Mouse (Mus musculus) liver, embryonic 11.5 days (tissue): ENCODE results near the gene Edem3. TPM values are rescaled to one million over a fixed set of nuclear protein-coding genes. Genes with fewer than 3 reads are reported as not detected.
A peak's percentile ranks its signal among the peaks of the same experiment; 100 is the strongest.

Source experiments
- ATAC-seq: fragments of 200-750 bp; cut with Nextera tagmentation; replicated peaks from 2 replicates; pipeline ENCODE4 v1.8.0; 2017; ENCODE audit warnings: moderate number of reproducible peaks, mild to moderate bottlenecking, moderate TSS enrichment, moderate library complexity; ENCODE audit not compliant: low FRiP score
- DNase-seq: peaks from one replicate; pipeline ENCODE4 v3.0.0-alpha.2; 2017; ENCODE audit warnings: low spot score
- H3K27ac ChIP-seq: fragments of 300-500 bp; sonication (generic); 2 replicates; pipeline ENCODE4 v1.5.1; 2014; ENCODE audit warnings: mild to moderate bottlenecking, low read depth, low read length, control low read depth
- H3K27me3 ChIP-seq: fragments of 300-500 bp; sonication (generic); replicated peaks from 2 replicates; pipeline ENCODE4 v1.6.1; 2014; ENCODE audit warnings: low read length, mixed read lengths; ENCODE audit not compliant: control insufficient read depth, insufficient read depth
- H3K36me3 ChIP-seq: fragments of 300-500 bp; sonication (generic); 2 replicates; pipeline ENCODE4 v1.6.1; 2014; ENCODE audit warnings: mild to moderate bottlenecking, low read length, moderate library complexity, mixed read lengths; ENCODE audit not compliant: control insufficient read depth, insufficient read depth
- H3K4me1 ChIP-seq: fragments of 300-500 bp; sonication (generic); replicated peaks from 2 replicates; pipeline ENCODE4 v1.6.1; 2014; ENCODE audit warnings: low read length, mixed read lengths; ENCODE audit not compliant: control insufficient read depth, insufficient read depth
- H3K4me2 ChIP-seq: fragments of 300-500 bp; sonication (generic); 2 replicates; pipeline ENCODE4 v1.6.1; 2014; ENCODE audit warnings: mild to moderate bottlenecking, control low read depth, moderate library complexity
- H3K4me3 ChIP-seq: fragments of 300-500 bp; sonication (generic); 2 replicates; pipeline ENCODE4 v1.5.1; 2014; ENCODE audit warnings: low read depth, low read length, control low read depth
- H3K9ac ChIP-seq: fragments of 300-500 bp; sonication (generic); 2 replicates; pipeline ENCODE4 v1.6.1; 2014; ENCODE audit warnings: low read depth, low read length, control low read depth
- H3K9me3 ChIP-seq: fragments of 300-500 bp; sonication (generic); 2 replicates; pipeline ENCODE4 v1.6.1; 2016; ENCODE audit warnings: low read length, inconsistent platforms, mixed read lengths; ENCODE audit not compliant: control insufficient read depth
- WGBS: fragments of 180-500 bp; shearing (Covaris S2); extraction: QIAGEN DNeasy Blood & Tissue Kit; methylation state at CpG from one replicate; pipeline ENCODE4 v1.1.7; 2014; 5-methylcytosine and 5-hydroxymethylcytosine counted together
- polyA plus RNA-seq: library from polyadenylated mRNA; unstranded; fragments of >200 nt; fragmentation: Nextera tagmentation; extraction: Ambion mirVana; gene quantifications from 2 replicates; pipeline ENCODE4 v1.2.1, GENCODE M21; 2014

The Edem3 gene
- polyA plus RNA-seq, 1 experiment from 2014 or later = 17.5 TPM

DNA sequence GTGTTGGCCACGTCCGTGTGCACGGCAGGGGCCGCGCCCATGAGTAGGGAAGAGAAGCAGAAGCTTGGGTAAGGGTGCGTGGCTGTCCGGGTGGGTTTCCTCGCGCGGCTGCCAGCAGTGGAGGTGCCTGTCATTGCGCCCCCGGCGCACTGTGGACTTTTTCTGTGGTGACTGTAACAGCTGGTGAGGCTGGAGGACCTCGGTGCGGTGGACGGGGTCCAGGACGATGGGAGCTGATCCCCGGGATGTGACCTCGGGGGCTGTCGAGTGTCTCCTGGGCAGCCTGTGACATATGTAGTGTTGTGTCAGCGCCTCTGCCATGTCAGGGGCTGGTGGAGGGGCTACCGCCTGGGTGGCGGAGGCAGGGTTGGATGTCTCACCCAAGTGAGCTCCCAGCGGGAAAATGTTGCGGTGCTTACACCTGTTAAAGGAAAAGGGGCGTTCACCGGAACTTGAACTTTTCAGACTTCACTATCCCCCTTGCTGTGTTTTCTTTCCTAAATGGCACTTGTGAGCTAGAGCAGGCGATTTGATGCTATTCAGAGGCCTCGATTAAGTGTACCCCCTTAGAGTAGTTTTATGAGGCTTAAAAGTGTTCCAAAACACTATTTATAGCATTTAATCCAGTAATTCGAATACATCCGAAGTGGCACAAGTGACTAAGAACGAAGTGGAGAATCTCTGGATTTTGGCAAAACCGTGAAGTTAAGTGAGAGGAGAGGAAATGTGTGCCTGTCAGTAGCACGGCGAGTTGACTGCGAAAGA is 671 bp downstream of the Edem3 start:
- DNase-seq (no peak), ATAC-seq (peak; percentile 6)
- H3K4me1 ChIP-seq = peaks cover 24% of the 10 kb centered on the region
- no peaks in the 10 kb centered on the region for H3K9me3 ChIP-seq
- peak overlapping the region; percentile 94 for H3K4me3 ChIP-seq
- peak overlapping the region; percentile 83 for H3K9ac ChIP-seq
- WGBS = 6% methylated on average over 36 of the region's 36 CpGs
- H3K27me3 ChIP-seq = no peaks in the 10 kb centered on the region
- peak overlapping the region; percentile 83 for H3K27ac ChIP-seq
- no peaks in the 10 kb centered on the region for H3K36me3 ChIP-seq
- H3K4me2 ChIP-seq = peak overlapping the region; percentile 94

GRCm38 (mm10) chr1:151756425-151756728 is 1.2 kb downstream of the Edem3 start:
- Histone ChIP-seq H3K27ac (no peak overlapping the region), H3K9ac (no peak overlapping the region), H3K4me2 (peak overlapping the region; percentile 94), H3K9me3 (no peaks in the 10 kb centered on the region), H3K4me1 (peaks cover 24% of the 10 kb centered on the region), H3K4me3 (peak overlapping the region; percentile 94), H3K27me3 (no peaks in the 10 kb centered on the region), H3K36me3 (0 out of 2 replicates have a peak, but pooled peaks cover 2% of the 10 kb centered on the region)
- ATAC-seq = no peak
- DNase-seq = no peak
- WGBS = 26% methylated on average over 1 of the region's 1 CpGs

- Histone ChIP-seq H3K4me1 (peaks cover 23% of the 10 kb centered on the region), H3K9me3 (no peaks in the 10 kb centered on the region), H3K36me3 (0 out of 2 replicates have a peak, but pooled peaks cover 4% of the 10 kb centered on the region), H3K4me2 (no peak overlapping the region), H3K27ac (no peak overlapping the region), H3K4me3 (no peak overlapping the region), H3K27me3 (no peaks in the 10 kb centered on the region), H3K9ac (no peak overlapping the region)
- no peak for DNase-seq
- WGBS = 55% methylated on average over 6 of the region's 6 CpGs
- no peak for ATAC-seq
Observed at GRCm38 (mm10) chr1:151758301-151758700, 3.1 kb downstream of the Edem3 start.

DNA sequence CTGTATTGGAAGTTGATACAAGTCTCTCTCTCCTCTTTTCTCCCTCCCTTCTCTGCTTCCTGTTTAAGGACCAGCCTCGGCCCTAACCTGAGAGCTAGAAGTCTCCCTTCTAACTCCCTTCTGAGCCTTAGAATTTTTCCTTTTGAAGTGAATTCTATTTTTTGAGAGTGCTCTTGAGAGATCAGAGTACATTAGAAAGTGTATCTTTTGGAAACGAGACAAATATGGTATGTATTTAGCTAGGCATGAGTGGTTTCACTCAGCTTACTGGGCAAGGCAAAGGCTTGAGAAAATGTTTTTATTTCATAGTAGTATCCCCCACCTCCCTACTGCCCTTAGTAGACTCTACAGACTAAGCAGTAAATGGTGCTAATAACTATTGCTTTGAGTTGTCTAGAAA is 3.8 kb downstream of the Edem3 start:
- no peak for ATAC-seq

DNA sequence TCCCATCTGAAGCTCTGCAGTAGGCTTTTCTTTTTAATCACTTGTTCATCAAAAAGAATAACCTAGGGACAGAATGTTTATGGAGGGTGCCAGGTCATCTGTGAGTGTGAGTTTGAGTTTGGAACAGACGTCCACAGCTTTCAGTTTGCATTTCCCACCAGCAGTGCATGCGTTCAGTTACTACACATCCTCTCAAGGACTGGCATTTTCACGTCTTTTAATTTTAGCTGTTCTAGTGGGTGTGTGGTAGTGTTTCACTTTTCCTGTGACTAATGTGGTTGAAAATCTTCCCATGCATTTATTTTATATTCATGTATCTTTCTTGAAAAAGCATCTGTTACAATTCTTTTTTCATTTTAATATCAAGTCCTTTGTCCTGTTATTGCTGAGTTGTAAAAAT is 9.1 kb downstream of the Edem3 start:
- Histone ChIP-seq H3K9ac (no peak overlapping the region), H3K4me3 (no peak overlapping the region), H3K27me3 (no peaks in the 10 kb centered on the region), H3K36me3 (0 out of 2 replicates have a peak, but pooled peaks cover 4% of the 10 kb centered on the region), H3K4me2 (no peak overlapping the region), H3K9me3 (no peaks in the 10 kb centered on the region), H3K27ac (no peak overlapping the region), H3K4me1 (no peaks in the 10 kb centered on the region)
- ATAC-seq (no peak), DNase-seq (no peak)
- WGBS = 79% methylated on average over 3 of the region's 3 CpGs

More for the DNA sequence above, 3.8 kb downstream of the Edem3 start:
- DNase-seq = no peak
- Histone ChIP-seq H3K36me3 (0 out of 2 replicates have a peak, but pooled peaks cover 4% of the 10 kb centered on the region), H3K9ac (no peak overlapping the region), H3K27me3 (no peaks in the 10 kb centered on the region), H3K9me3 (no peaks in the 10 kb centered on the region), H3K27ac (no peak overlapping the region), H3K4me2 (no peak overlapping the region), H3K4me3 (no peak overlapping the region), H3K4me1 (peaks cover 17% of the 10 kb centered on the region)
- WGBS = 71% methylated on average over 2 of the region's 2 CpGs

DNA sequence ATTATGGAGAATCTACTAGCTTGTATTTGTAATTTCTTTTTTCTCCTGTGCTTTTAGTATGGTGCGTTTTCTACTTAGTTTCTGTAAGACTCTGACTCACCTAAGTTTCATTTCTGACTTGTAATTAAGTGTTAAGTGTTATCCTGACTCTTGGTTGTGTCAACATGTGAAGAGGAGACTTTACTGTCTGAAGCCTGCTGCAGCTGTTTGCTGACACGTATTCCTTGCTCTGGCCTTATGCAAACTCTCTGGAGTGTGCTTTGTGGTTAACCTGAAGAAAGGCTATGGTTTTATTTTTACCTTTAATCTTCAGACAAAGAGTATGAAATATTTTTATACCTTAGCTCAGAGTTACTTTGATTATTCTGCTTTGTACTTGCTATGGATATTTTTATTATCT is 11.0 kb downstream of the Edem3 start:
- Histone ChIP-seq H3K36me3 (0 out of 2 replicates have a peak, but pooled peaks cover 4% of the 10 kb centered on the region), H3K4me1 (no peaks in the 10 kb centered on the region), H3K27ac (no peak overlapping the region), H3K27me3 (no peaks in the 10 kb centered on the region), H3K4me3 (no peak overlapping the region), H3K4me2 (no peak overlapping the region), H3K9ac (no peak overlapping the region), H3K9me3 (no peaks in the 10 kb centered on the region)
- 81% methylated on average over 2 of the region's 2 CpGs for WGBS
- DNase-seq (no peak), ATAC-seq (no peak)

- Histone ChIP-seq H3K9ac (no peak overlapping the region), H3K27me3 (no peaks in the 10 kb centered on the region), H3K4me3 (no peak overlapping the region), H3K4me2 (no peak overlapping the region), H3K4me1 (no peaks in the 10 kb centered on the region), H3K27ac (no peak overlapping the region), H3K9me3 (no peaks in the 10 kb centered on the region), H3K36me3 (no peaks in the 10 kb centered on the region)
- DNase-seq (no peak), ATAC-seq (no peak)
- 85% methylated on average over 3 of the region's 3 CpGs for WGBS
Observed at GRCm38 (mm10) chr1:151766976-151767654, 11.9 kb downstream of the Edem3 start.

- 92% methylated on average over 3 of the region's 3 CpGs for WGBS
- ATAC-seq = no peak
- no peak overlapping the region for H3K4me2 ChIP-seq
- H3K4me1 ChIP-seq = no peaks in the 10 kb centered on the region
- DNase-seq = no peak
- H3K36me3 ChIP-seq = no peaks in the 10 kb centered on the region; the same call in 1 of the 2 replicates
- H3K9me3 ChIP-seq = no peaks in the 10 kb centered on the region
- H3K27me3 ChIP-seq = no peaks in the 10 kb centered on the region
- H3K27ac ChIP-seq = no peak overlapping the region
- no peak overlapping the region for H3K9ac ChIP-seq
- no peak overlapping the region for H3K4me3 ChIP-seq
Observed at GRCm38 (mm10) chr1:151769200-151769913, 14.2 kb downstream of the Edem3 start.
